Mouse (Mus musculus): ENCODE results near the gene Ets1. TPM values are rescaled to one million over a fixed set of nuclear protein-coding genes. Genes with fewer than 3 reads are reported as not detected.

The Ets1 gene
- polyA plus RNA-seq, 1 experiment from 2014 or later: 48.1 TPM

DNA sequence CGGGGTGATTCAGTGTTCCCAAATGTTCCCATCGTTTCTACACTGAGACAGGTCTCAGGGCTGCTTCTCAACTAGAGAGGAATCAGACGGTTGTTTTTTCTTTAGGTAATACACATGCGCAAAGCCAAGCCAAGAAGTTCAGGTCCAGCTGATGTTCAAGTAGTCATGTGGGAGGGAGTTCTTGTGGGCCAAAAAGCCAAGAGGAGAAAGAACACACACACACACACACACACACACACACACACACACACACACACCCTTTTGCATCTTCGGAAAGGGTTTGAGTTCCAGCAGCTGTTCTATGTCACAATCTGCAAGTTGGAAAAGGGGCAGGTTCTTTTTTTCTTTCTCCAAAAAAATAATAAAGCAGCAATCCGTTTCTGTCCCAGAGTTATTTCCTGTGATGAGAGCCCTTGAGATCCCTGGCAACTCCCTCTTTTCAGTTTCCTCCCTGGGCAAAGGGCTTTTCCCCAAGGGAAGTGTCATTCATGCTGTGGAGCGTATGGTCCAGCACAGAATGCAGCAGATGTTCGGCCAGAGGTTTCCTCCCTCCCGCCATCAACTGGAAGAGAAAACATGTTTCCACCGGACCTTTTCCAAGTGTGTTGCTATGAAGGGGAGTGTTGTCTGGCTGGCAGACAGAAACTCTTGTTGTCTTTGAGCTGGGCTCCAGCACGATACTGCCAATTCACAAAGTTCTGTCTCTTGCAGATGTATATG, 10.7 kb downstream of the Ets1 start:
- H3K4me1 ChIP-seq (replicated peaks; ENCODE audit: insufficient read depth, low read length): peaks cover 16% of the 10 kb centered on the region; the same call in 1 of the 2 replicates
- H3K4me3 ChIP-seq (replicated peaks; ENCODE audit: low read depth, low read length): no peak overlapping the region
- peak; percentile 80 for ATAC-seq (replicated peaks; ENCODE audit: low FRiP score, low read depth)
- TF ChIP-seq CTCF (IDR thresholded peaks at IDR 0.05; ENCODE audit: low read depth): no peak
- H3K27me3 ChIP-seq (ENCODE audit: insufficient read depth, low read length): no peaks in the 10 kb centered on the region
- H3K9me3 ChIP-seq (replicated peaks; ENCODE audit: low read length): no peaks in the 10 kb centered on the region
- H3K36me3 ChIP-seq (ENCODE audit: insufficient read depth, low read length): no peaks in the 10 kb centered on the region
- WGBS: 16% methylated on average over 11 of the region's 11 CpGs
- 0 out of 2 replicates have a peak overlapping the region, but pooled peaks have one; percentile 18 for H3K9ac ChIP-seq (ENCODE audit: low read depth, low read length)
- peak overlapping the region; percentile 87 for H3K27ac ChIP-seq
- peak; percentile 96 for DNase-seq (ENCODE audit: low spot score)
- H3K4me2 ChIP-seq (ENCODE audit: low read length): peak overlapping the region; percentile 50

DNA sequence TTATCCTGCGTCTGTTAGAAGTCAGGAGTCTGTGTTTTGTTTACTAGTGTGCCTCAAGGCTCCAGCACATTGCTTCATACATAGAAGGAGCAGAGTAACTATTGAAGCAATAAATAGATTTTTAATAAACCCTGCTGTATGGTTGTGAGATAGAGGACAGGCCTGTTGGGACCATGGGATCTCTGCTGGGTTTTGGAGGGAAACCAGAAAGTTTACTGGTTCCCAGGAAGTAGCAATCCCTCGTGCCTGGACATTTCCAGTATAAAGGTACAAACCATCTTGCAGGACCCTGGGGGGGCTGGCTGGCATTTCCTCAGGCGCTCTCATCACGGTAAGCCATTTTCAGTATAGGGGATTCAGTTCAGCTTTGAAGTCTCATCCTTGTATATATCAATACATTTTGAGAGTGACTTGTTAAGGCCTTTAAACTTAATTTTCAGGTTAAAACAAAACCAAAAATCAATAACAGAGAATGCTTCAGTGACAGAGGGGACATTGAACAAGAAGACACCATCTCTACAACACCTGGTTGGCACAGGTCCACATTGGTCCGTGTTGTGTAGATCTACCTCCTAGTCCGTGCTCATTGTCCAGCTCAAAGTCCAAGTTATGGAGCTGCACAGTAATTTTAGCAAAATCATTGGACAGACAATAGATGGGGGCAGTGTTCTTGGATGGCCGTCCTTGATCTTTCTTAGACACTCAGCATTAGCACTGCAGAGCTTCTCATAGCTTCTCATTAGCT, 11.7 kb downstream of the Ets1 start:
- Histone ChIP-seq H3K9ac (ENCODE audit: low read depth, low read length) (no peak overlapping the region), H3K27ac (peak overlapping the region; percentile 76), H3K36me3 (ENCODE audit: insufficient read depth, low read length) (no peaks in the 10 kb centered on the region), H3K4me3 (replicated peaks; ENCODE audit: low read depth, low read length) (no peak overlapping the region), H3K4me1 (replicated peaks; ENCODE audit: insufficient read depth, low read length) (peaks cover 16% of the 10 kb centered on the region; the same call in 1 of the 2 replicates), H3K27me3 (ENCODE audit: insufficient read depth, low read length) (no peaks in the 10 kb centered on the region), H3K9me3 (replicated peaks; ENCODE audit: low read length) (no peaks in the 10 kb centered on the region), H3K4me2 (ENCODE audit: low read length) (no peak overlapping the region)
- ATAC-seq (replicated peaks; ENCODE audit: low FRiP score, low read depth): no peak
- TF ChIP-seq CTCF (IDR thresholded peaks at IDR 0.05; ENCODE audit: low read depth): no peak
- no peak for DNase-seq (ENCODE audit: low spot score)
- 76% methylated on average over 7 of the region's 7 CpGs for WGBS

DNA sequence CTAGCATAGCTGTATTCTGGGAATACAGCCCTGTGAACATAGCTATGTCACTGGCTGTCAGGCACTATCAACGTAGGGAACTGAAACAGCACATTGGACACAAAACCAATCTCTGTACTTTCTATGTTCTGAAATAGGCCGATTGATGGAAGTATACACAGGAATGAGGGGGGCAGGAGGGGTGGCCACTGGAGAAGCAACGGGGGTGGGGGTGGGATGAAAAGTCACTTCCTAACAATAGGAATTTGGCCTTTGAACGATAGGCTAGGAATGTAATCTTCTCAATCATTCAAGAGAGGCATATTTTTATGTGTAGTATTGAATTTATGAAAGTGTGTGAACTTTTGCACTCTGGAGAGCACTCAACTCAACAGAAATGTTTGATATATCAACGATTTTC, 12.3 kb downstream of the Ets1 start:
- Histone ChIP-seq H3K9me3 (replicated peaks; ENCODE audit: low read length) (no peaks in the 10 kb centered on the region), H3K27me3 (ENCODE audit: insufficient read depth, low read length) (no peaks in the 10 kb centered on the region), H3K4me2 (ENCODE audit: low read length) (no peak overlapping the region), H3K36me3 (ENCODE audit: insufficient read depth, low read length) (no peaks in the 10 kb centered on the region), H3K27ac (peak overlapping the region; percentile 76; the same call in 1 of the 2 replicates), H3K9ac (ENCODE audit: low read depth, low read length) (no peak overlapping the region), H3K4me1 (replicated peaks; ENCODE audit: insufficient read depth, low read length) (peaks cover 16% of the 10 kb centered on the region; the same call in 1 of the 2 replicates), H3K4me3 (replicated peaks; ENCODE audit: low read depth, low read length) (no peak overlapping the region)
- ATAC-seq (replicated peaks; ENCODE audit: low FRiP score, low read depth) (no peak), DNase-seq (ENCODE audit: low spot score) (peak; percentile 88)
- WGBS: 54% methylated on average over 5 of the region's 5 CpGs
- no peak for TF ChIP-seq CTCF (IDR thresholded peaks at IDR 0.05; ENCODE audit: low read depth)

DNA sequence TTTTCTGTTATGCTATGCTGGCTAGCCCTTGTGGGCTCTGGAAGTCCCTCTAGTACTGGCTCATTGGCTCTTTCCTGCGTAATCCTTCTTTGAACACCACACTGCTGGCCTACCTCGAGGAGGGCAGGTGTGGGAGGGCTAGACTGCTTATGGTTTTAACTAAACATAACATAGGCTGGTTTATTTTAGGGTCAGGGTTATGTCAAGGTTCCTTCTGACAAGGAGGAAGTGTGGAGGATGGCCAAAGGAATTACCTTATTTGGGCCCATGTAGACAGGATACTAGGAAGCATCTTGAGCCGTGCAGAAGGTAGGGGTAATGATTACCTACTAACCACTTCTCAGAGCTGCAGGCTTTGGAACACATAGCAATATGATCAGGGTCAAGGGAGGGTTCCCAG, 14.7 kb downstream of the Ets1 start:
- Histone ChIP-seq H3K9ac (ENCODE audit: low read depth, low read length) (no peak overlapping the region), H3K9me3 (replicated peaks; ENCODE audit: low read length) (no peaks in the 10 kb centered on the region), H3K4me3 (replicated peaks; ENCODE audit: low read depth, low read length) (no peak overlapping the region), H3K36me3 (ENCODE audit: insufficient read depth, low read length) (no peaks in the 10 kb centered on the region), H3K27me3 (ENCODE audit: insufficient read depth, low read length) (no peaks in the 10 kb centered on the region), H3K4me2 (ENCODE audit: low read length) (no peak overlapping the region), H3K4me1 (replicated peaks; ENCODE audit: insufficient read depth, low read length) (peaks cover 16% of the 10 kb centered on the region; the same call in 1 of the 2 replicates), H3K27ac (no peak overlapping the region)
- WGBS: 51% methylated on average over 3 of the region's 3 CpGs
- TF ChIP-seq CTCF (IDR thresholded peaks at IDR 0.05; ENCODE audit: low read depth): no peak
- DNase-seq (ENCODE audit: low spot score) (no peak), ATAC-seq (replicated peaks; ENCODE audit: low FRiP score, low read depth) (no peak)

DNA sequence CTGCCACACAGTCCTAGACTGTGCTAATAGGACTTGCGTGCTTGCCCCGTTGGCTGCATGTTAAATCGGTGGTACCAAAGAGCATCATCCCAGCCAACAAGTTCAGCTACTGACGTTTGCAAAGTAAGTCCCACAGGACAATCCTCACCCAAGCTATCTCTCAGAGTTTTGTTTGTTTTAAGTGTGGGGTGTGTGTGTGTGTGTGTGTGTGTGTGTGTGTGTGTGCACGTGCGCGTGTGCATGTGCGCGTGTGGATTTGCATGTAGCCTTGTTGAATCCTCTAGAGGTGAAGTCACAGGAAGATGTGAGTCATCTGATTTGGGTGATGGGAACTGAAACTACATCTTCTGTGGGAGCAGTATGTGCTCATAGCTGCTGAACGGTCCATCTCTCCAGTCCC, 16.1 kb downstream of the Ets1 start:
- no peak for DNase-seq (ENCODE audit: low spot score)
- no peak for TF ChIP-seq CTCF (IDR thresholded peaks at IDR 0.05; ENCODE audit: low read depth)
- Histone ChIP-seq H3K4me2 (ENCODE audit: low read length) (no peak overlapping the region), H3K27me3 (ENCODE audit: insufficient read depth, low read length) (no peaks in the 10 kb centered on the region), H3K9ac (ENCODE audit: low read depth, low read length) (no peak overlapping the region), H3K4me1 (replicated peaks; ENCODE audit: insufficient read depth, low read length) (peaks cover 12% of the 10 kb centered on the region; the same call in 1 of the 2 replicates), H3K27ac (no peak overlapping the region), H3K9me3 (replicated peaks; ENCODE audit: low read length) (no peaks in the 10 kb centered on the region), H3K4me3 (replicated peaks; ENCODE audit: low read depth, low read length) (no peak overlapping the region), H3K36me3 (ENCODE audit: insufficient read depth, low read length) (no peaks in the 10 kb centered on the region)
- 93% methylated on average over 10 of the region's 10 CpGs for WGBS
- no peak for ATAC-seq (replicated peaks; ENCODE audit: low FRiP score, low read depth)

DNA sequence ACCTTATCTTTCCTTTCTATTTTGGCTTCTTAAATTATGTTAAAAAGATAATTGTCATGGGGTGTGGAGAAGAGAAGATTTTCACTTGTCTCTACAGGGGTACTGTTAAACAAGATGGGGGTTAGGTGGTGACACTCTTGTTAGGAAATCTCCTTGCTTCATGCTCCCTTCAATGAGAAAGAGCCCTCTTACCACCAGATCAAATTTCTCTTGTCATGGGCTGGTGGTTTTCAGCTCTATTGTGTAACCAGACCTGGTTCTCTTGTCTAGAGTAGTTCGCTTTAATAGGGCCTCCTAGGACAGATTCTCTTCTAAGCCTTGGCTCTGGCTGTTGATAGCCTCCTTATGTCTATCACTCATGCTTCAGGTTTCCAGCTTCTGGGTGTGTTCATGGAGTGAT, 18.3 kb downstream of the Ets1 start:
- Histone ChIP-seq H3K36me3 (ENCODE audit: insufficient read depth, low read length) (no peaks in the 10 kb centered on the region), H3K9ac (ENCODE audit: low read depth, low read length) (no peak overlapping the region), H3K4me1 (replicated peaks; ENCODE audit: insufficient read depth, low read length) (no peaks in the 10 kb centered on the region; the same call in 1 of the 2 replicates), H3K4me3 (replicated peaks; ENCODE audit: low read depth, low read length) (no peak overlapping the region), H3K27me3 (ENCODE audit: insufficient read depth, low read length) (no peaks in the 10 kb centered on the region), H3K4me2 (ENCODE audit: low read length) (no peak overlapping the region), H3K27ac (no peak overlapping the region), H3K9me3 (replicated peaks; ENCODE audit: low read length) (no peaks in the 10 kb centered on the region)
- ATAC-seq (replicated peaks; ENCODE audit: low FRiP score, low read depth): no peak
- 64% methylated on average over 1 of the region's 1 CpGs for WGBS
- TF ChIP-seq CTCF (IDR thresholded peaks at IDR 0.05; ENCODE audit: low read depth): no peak
- no peak for DNase-seq (ENCODE audit: low spot score)
